Mouse (Mus musculus): ENCODE measurements around the gene Cwc22.

Cwc22 gene

GRCm38 (mm10) chr2:77876331-77876730, 69.8 kb downstream of the Cwc22 start:
- no peak for DNase-seq (ENCODE audit: extremely low spot score)

- no peak for DNase-seq (ENCODE audit: extremely low spot score)
These were observed 70.7 kb downstream of the Cwc22 start for GRCm38 (mm10) chr2:77875516-77875915.

- DNase-seq (ENCODE audit: extremely low spot score), result no peak
These were observed 71.5 kb downstream of the Cwc22 start for GRCm38 (mm10) chr2:77874678-77875077.

- no peak for DNase-seq (ENCODE audit: extremely low spot score)
These were observed 72.4 kb downstream of the Cwc22 start for GRCm38 (mm10) chr2:77873806-77874205.

GRCm38 (mm10) chr2:77872676-77873075, 73.5 kb downstream of the Cwc22 start:
- no peak for DNase-seq (ENCODE audit: extremely low spot score)

- DNase-seq (ENCODE audit: extremely low spot score), result no peak
These were observed 75.0 kb downstream of the Cwc22 start for GRCm38 (mm10) chr2:77871146-77871545.

- DNase-seq (ENCODE audit: extremely low spot score), result no peak
These were observed 76.4 kb downstream of the Cwc22 start for GRCm38 (mm10) chr2:77869729-77870280.

GRCm38 (mm10) chr2:77863934-77864333, 82.2 kb downstream of the Cwc22 start:
- peak; percentile 10 for DNase-seq (ENCODE audit: extremely low spot score)

- DNase-seq (ENCODE audit: extremely low spot score), result no peak
These were observed 82.7 kb downstream of the Cwc22 start for GRCm38 (mm10) chr2:77863522-77863921.

- no peak for DNase-seq (ENCODE audit: extremely low spot score)
These were observed 104.7 kb downstream of the Cwc22 start for GRCm38 (mm10) chr2:77841464-77841863.

- DNase-seq (ENCODE audit: extremely low spot score), result no peak
These were observed 106.6 kb downstream of the Cwc22 start for GRCm38 (mm10) chr2:77839587-77839986.

- no peak for DNase-seq (ENCODE audit: extremely low spot score)
These were observed 107.5 kb downstream of the Cwc22 start for GRCm38 (mm10) chr2:77838688-77839087.

GRCm38 (mm10) chr2:77835781-77836180, 110.4 kb downstream of the Cwc22 start:
- DNase-seq (ENCODE audit: extremely low spot score), result no peak

Data from embryo, embryonic 9.5 days (tissue).